Mouse (Mus musculus): Measurements from ENCODE around the gene Slc17a2. TPM values are rescaled to one million over a fixed set of nuclear protein-coding genes. Genes with fewer than 3 reads are reported as not detected.
"Not testable (repeated sequence)": the region's sequence is repeated elsewhere in the genome, so short reads cannot be mapped to it uniquely, and the experiment has no call there.

Slc17a2 gene
- not detected in 2 replicates for polyA plus RNA-seq (2014; fragmentation: Nextera tagmentation; extraction: Ambion mirVana)

DNA sequence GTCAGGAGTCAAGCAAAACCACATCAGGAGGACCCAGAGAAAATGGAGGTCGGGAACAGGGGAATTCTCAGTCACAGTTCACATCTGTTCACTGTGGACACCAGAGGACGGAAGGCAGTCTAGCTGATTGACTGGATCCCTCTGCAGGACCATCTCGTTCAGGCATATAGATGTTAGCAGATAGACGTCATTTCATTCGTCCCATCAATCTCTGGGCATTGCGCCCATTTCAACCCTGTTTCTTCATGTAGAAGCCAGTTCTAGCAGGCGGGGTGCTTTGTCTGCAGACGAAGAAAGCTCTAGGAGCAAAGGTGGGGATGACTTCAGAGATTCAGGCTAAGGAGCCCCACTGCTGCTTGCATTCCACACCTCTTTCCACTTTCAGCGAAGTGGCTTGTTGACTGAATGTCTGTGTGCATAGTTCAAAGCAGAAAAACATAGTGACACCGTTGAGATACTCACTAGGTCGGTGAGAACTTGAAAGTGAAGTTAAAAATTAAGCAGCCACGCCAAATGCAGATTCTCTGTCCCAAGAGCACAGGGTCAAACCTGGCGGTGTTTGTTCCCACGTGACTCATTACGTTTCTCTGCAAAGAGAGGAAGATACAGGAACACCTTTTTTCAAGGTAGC is at the start of gene Slc17a2:
Gene Slc17a2, plus strand, starts transcription at position 572 of the 631 bp plus-strand sequence.
- H3K27me3 ChIP-seq (ENCODE audit: control insufficient read depth, insufficient read depth, low read length) = no peaks in the 10 kb centered on the region
- H3K9me3 ChIP-seq (ENCODE audit: control insufficient read depth, low read length) = no peaks in the 10 kb centered on the region
- no peak for ATAC-seq (ENCODE audit: low FRiP score)
- no peak within 1 kb of the TSS for H3K4me3 ChIP-seq (replicated peaks; ENCODE audit: low read length)
- H3K9ac ChIP-seq = no peak within 1 kb of the TSS
- H3K4me1 ChIP-seq (replicated peaks; ENCODE audit: control insufficient read depth, insufficient read depth, low read length) = no peaks in the 10 kb centered on the region
- no peak within 1 kb of the TSS for H3K27ac ChIP-seq
- WGBS = 88% methylated on average over 15 of the region's 15 CpGs
- no peak within 1 kb of the TSS for H3K4me2 ChIP-seq (replicated peaks)
- no peak for DNase-seq (ENCODE audit: low spot score)
- H3K36me3 ChIP-seq (replicated peaks; ENCODE audit: control insufficient read depth, insufficient read depth) = no peaks in the 10 kb centered on the region

DNA sequence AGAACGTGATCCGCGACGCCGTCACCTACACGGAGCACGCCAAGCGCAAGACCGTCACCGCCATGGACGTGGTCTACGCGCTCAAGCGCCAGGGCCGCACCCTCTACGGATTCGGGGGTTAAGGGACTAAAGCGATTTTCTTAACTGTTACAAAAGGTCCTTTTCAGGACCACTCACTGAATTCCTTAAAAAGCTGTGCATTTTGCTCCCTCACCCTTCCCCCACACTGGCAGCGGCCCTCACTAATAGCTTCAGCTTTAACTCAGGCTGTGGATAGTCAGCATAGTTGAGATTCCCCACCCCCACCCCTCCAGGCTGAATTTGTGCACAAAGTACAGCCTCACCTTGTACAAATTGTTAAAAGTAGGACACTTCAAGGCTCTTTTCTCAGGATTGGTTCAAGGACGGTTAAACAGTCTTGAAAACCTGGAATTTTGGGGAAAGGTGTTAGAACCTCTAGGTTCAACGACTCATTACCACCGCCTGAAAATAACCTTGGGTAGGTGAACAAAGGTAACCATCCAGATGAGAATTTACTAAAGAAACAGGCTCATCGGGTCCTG is 49.5 kb upstream of the Slc17a2 start:
- no peaks in the 10 kb centered on the region for H3K36me3 ChIP-seq (replicated peaks; ENCODE audit: control insufficient read depth, insufficient read depth)
- H3K4me3 ChIP-seq (replicated peaks; ENCODE audit: low read length) = peak overlapping the region; percentile 33
- peaks cover 17% of the 10 kb centered on the region for H3K4me1 ChIP-seq (replicated peaks; ENCODE audit: control insufficient read depth, insufficient read depth, low read length)
- H3K27ac ChIP-seq = peak overlapping the region; percentile 76
- peak overlapping the region; percentile 62 for H3K9ac ChIP-seq
- 2% methylated on average over 15 of the region's 23 CpGs for WGBS
- H3K9me3 ChIP-seq (ENCODE audit: control insufficient read depth, low read length) = no peaks in the 10 kb centered on the region
- ATAC-seq (ENCODE audit: low FRiP score) (no peak; the same call in 1 of the 2 replicates), DNase-seq (ENCODE audit: low spot score) (peak; percentile 35)
- H3K4me2 ChIP-seq (replicated peaks) = peak overlapping the region; percentile 71
- H3K27me3 ChIP-seq (ENCODE audit: control insufficient read depth, insufficient read depth, low read length) = no peaks in the 10 kb centered on the region

DNA sequence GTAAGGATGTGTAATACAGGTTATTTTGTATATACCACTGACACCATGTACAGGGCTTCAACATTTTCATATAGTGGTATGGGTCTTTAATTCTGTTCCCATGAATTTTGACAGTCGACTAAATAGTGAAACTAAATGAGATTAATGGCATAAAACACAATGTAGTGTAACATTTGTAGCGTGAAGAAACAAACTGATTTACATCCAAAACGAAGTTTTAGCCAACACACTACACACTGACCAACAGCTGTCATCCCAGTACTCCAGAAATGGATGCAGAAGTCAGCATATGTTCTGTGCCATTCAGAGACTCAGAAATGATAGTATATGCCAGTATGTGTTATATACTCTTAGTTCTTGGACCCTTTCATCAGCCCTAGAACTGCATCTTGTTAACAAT is 48.9 kb upstream of the Slc17a2 start:
- Histone ChIP-seq H3K36me3 (replicated peaks; ENCODE audit: control insufficient read depth, insufficient read depth) (no peaks in the 10 kb centered on the region), H3K9ac (no peak overlapping the region), H3K4me1 (replicated peaks; ENCODE audit: control insufficient read depth, insufficient read depth, low read length) (peaks cover 18% of the 10 kb centered on the region), H3K4me3 (replicated peaks; ENCODE audit: low read length) (no peak overlapping the region), H3K27me3 (ENCODE audit: control insufficient read depth, insufficient read depth, low read length) (no peaks in the 10 kb centered on the region), H3K27ac (no peak overlapping the region), H3K4me2 (replicated peaks) (no peak overlapping the region), H3K9me3 (ENCODE audit: control insufficient read depth, low read length) (no peaks in the 10 kb centered on the region)
- no peak for ATAC-seq (ENCODE audit: low FRiP score)
- WGBS = 48% methylated on average over 3 of the region's 3 CpGs
- DNase-seq (ENCODE audit: low spot score) = no peak

- H3K27me3 ChIP-seq (ENCODE audit: control insufficient read depth, insufficient read depth, low read length) = no peaks in the 10 kb centered on the region
- H3K4me2 ChIP-seq (replicated peaks) = no peak overlapping the region
- ATAC-seq (ENCODE audit: low FRiP score) = no peak
- H3K9ac ChIP-seq = no peak overlapping the region
- H3K36me3 ChIP-seq (replicated peaks; ENCODE audit: control insufficient read depth, insufficient read depth) = no peaks in the 10 kb centered on the region
- WGBS = 64% methylated on average over 3 of the region's 3 CpGs
- H3K9me3 ChIP-seq (ENCODE audit: control insufficient read depth, low read length) = no peaks in the 10 kb centered on the region
- DNase-seq (ENCODE audit: low spot score) = no peak
- peaks cover 29% of the 10 kb centered on the region for H3K4me1 ChIP-seq (replicated peaks; ENCODE audit: control insufficient read depth, insufficient read depth, low read length)
- no peak overlapping the region for H3K4me3 ChIP-seq (replicated peaks; ENCODE audit: low read length)
- no peak overlapping the region for H3K27ac ChIP-seq
These were observed 47.5 kb upstream of the Slc17a2 start for GRCm38 (mm10) chr13:23759251-23759771.

DNA sequence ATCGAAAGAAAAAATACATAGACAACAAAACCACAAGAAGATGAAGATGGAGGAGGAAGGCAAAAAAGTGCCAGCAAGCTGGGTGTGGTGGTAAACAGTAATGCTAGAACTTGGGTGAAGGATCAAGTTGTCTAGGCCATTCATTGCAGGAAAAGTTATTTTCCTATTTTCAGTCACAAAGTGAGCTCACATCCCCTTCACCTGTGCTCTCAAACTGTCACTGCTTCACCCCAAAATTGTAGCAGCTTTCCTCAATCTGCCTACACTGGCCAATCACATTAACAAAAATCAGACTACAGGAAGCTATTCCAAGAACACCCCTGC is 46.9 kb upstream of the Slc17a2 start:
- H3K4me2 ChIP-seq (replicated peaks) = peak overlapping the region; percentile 90
- 89% methylated on average over 1 of the region's 1 CpGs for WGBS
- H3K27me3 ChIP-seq (ENCODE audit: control insufficient read depth, insufficient read depth, low read length) = no peaks in the 10 kb centered on the region
- ATAC-seq (ENCODE audit: low FRiP score) = no peak
- peak overlapping the region; percentile 87; the same call in 1 of the 2 replicates for H3K27ac ChIP-seq
- no peak overlapping the region for H3K4me3 ChIP-seq (replicated peaks; ENCODE audit: low read length)
- H3K4me1 ChIP-seq (replicated peaks; ENCODE audit: control insufficient read depth, insufficient read depth, low read length) = peaks cover 31% of the 10 kb centered on the region
- H3K9me3 ChIP-seq (ENCODE audit: control insufficient read depth, low read length) = no peaks in the 10 kb centered on the region
- no peak for DNase-seq (ENCODE audit: low spot score)
- H3K36me3 ChIP-seq (replicated peaks; ENCODE audit: control insufficient read depth, insufficient read depth) = no peaks in the 10 kb centered on the region
- H3K9ac ChIP-seq = 0 out of 2 replicates have a peak overlapping the region, but pooled peaks have one; percentile 58

GRCm38 (mm10) chr13:23760240-23760971 is 46.4 kb upstream of the Slc17a2 start:
- peak; percentile 22; the same call in 1 of the 2 replicates for ATAC-seq (ENCODE audit: low FRiP score)
- peak; percentile 30 for DNase-seq (ENCODE audit: low spot score)

DNA sequence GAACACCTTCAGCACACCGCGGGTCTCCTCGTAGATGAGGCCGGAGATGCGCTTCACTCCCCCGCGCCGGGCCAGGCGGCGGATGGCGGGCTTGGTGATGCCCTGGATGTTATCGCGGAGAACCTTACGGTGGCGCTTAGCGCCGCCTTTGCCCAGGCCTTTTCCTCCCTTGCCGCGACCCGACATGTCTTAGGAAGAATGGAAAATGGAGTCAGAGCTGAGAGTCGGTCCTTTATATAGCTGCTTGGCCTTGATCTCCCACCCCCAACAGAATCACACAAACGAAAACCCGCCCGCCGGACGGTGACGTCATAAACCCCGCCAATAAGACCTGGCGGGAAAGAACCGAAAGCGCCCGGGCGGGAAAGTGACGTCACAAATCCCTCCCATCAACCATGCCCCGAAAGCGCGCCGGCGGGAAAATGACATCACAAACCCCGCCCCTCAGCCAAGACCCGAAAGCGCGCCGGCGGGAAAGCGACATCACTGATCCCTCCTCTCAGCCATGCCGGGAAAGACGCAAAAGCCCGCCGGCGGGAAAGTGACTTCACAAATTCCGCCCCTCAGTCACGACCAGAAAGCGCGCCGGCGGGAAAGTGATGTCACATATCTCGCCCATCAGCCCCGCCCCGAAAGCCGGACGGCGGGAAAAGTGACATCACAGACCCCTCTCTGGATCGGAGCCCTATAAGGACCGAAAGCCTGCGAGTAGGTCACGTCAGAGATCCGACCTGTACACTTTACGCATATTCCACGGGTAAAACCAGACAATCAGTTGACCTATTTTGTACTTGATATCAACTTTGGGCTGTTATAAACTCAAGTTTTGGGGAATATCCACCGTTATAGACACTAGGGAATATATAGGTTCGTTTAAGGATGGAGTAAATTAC is 45.6 kb upstream of the Slc17a2 start, which contains the start of gene Hist1h4a:
Gene Hist1h4a, minus strand, starts transcription at position 259 of the 893 bp plus-strand sequence.
- Histone ChIP-seq H3K4me2 (replicated peaks) (peak within 1 kb of the TSS; percentile 90), H3K4me3 (replicated peaks; ENCODE audit: low read length) (peak within 1 kb of the TSS; percentile 49), H3K27me3 (ENCODE audit: control insufficient read depth, insufficient read depth, low read length) (no peaks in the 10 kb centered on the region), H3K36me3 (replicated peaks; ENCODE audit: control insufficient read depth, insufficient read depth) (no peaks in the 10 kb centered on the region), H3K4me1 (replicated peaks; ENCODE audit: control insufficient read depth, insufficient read depth, low read length) (peaks cover 31% of the 10 kb centered on the region), H3K9ac (peak within 1 kb of the TSS; percentile 58), H3K9me3 (ENCODE audit: control insufficient read depth, low read length) (no peaks in the 10 kb centered on the region), H3K27ac (peak within 1 kb of the TSS; percentile 87)
- under 1% methylated on average over 63 of the region's 72 CpGs for WGBS
- DNase-seq (ENCODE audit: low spot score) (peak; percentile 100), ATAC-seq (ENCODE audit: low FRiP score) (peak; percentile 86)

More at GRCm38 (mm10) chr13:23760240-23760971, 46.4 kb upstream of the Slc17a2 start:
- Histone ChIP-seq H3K9me3 (ENCODE audit: control insufficient read depth, low read length) (no peaks in the 10 kb centered on the region), H3K27me3 (ENCODE audit: control insufficient read depth, insufficient read depth, low read length) (no peaks in the 10 kb centered on the region), H3K4me1 (replicated peaks; ENCODE audit: control insufficient read depth, insufficient read depth, low read length) (peaks cover 31% of the 10 kb centered on the region), H3K36me3 (replicated peaks; ENCODE audit: control insufficient read depth, insufficient read depth) (no peaks in the 10 kb centered on the region), H3K4me2 (replicated peaks) (peak overlapping the region; percentile 90), H3K9ac (peak overlapping the region; percentile 58), H3K27ac (peak overlapping the region; percentile 87), H3K4me3 (replicated peaks; ENCODE audit: low read length) (peak overlapping the region; percentile 49)
- 2% methylated on average over 20 of the region's 27 CpGs for WGBS

- ATAC-seq (ENCODE audit: low FRiP score) (peak; percentile 75), DNase-seq (ENCODE audit: low spot score) (peak; percentile 88)
- H3K36me3 ChIP-seq (replicated peaks; ENCODE audit: control insufficient read depth, insufficient read depth); H3K9me3 ChIP-seq (ENCODE audit: control insufficient read depth, low read length); H3K27me3 ChIP-seq (ENCODE audit: control insufficient read depth, insufficient read depth, low read length): not testable (repeated sequence)
- peaks cover 30% of the 10 kb centered on the region for H3K4me1 ChIP-seq (replicated peaks; ENCODE audit: control insufficient read depth, insufficient read depth, low read length)
- peak within 1 kb of the TSS; percentile 50 for H3K9ac ChIP-seq
- WGBS = under 1% methylated on average over 27 of the region's 52 CpGs
- H3K4me2 ChIP-seq (replicated peaks) = peak within 1 kb of the TSS; percentile 90
- peak within 1 kb of the TSS; percentile 87 for H3K27ac ChIP-seq
- peak within 1 kb of the TSS; percentile 49 for H3K4me3 ChIP-seq (replicated peaks; ENCODE audit: low read length)
These were observed 44.6 kb upstream of the Slc17a2 start, which contains the start of gene Hist1h3a for GRCm38 (mm10) chr13:23761871-23762821. TSS of gene Hist1h3a (minus strand) at chr13:23762386.

All from hindbrain, embryonic 14.5 days (tissue).